Mouse (Mus musculus): ENCODE measurements at regions not wholly inside any gene's neighbourhood (a gene's known extent, or its start where the extent isn't known, plus 50 kb on each side); places are given as distances from the start of the nearest gene placed in this dataset.
"Not testable (repeated sequence)": the region's sequence is repeated elsewhere in the genome, so short reads cannot be mapped to it uniquely, and the experiment has no call there.

- no peak for DNase-seq (ENCODE audit: low spot score)
Observed at GRCm38 (mm10) chr9:82484341-82484740, 345.0 kb upstream of the Irak1bp1 start.

DNA sequence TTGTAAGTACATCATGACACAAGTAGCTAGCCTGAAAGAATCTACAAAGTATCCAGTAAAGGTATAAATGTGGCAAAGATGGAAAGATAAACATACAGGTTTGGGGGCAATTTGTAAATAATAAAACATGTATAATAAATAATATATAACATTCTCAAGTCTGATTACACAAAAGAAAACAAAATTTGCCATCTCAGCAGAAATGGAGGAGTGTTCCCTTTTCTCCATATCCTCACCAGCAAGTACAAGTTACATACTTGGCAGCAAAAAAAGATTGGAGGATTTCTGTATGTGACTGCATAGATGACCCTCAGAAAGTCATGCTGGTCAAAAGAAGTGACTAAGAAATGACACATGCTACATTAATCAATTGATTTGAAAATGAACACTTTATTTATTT is 335.9 kb upstream of the Irak1bp1 start:
- no peak for DNase-seq (ENCODE audit: low spot score)

GRCm38 (mm10) chr9:82510014-82510413 is 319.3 kb upstream of the Irak1bp1 start:
- no peak for DNase-seq (ENCODE audit: low spot score)

- no peak for DNase-seq (ENCODE audit: low spot score)
Observed at GRCm38 (mm10) chr9:82518993-82519392, 310.3 kb upstream of the Irak1bp1 start.

DNA sequence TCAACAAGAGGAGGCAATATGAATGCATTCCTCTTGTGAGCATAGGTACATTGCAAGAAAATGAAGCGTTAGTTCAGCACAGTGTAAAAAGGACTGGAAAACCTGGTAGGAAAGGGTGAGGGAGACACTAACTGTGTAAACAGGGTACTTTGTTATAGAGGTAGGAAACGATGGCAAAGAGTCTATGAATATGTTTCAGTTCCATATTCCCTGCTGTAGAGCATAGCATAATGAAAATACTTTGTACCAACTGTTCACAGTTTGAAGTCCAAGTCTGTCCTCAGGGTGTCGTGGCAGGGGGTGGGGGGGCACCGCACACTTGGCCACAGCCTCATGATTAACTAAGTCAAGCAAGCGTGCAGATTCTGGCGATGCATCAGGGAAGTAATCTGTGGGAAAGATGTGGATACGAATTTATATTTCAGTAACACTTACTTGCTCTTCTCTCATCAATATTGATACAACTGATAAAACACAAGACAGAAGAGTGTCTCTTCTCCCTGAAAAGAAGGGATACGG is 301.4 kb upstream of the Irak1bp1 start:
- no peak for DNase-seq (ENCODE audit: low spot score)

GRCm38 (mm10) chr9:82552726-82553125 is 276.6 kb upstream of the Irak1bp1 start:
- DNase-seq (ENCODE audit: low spot score) = no peak

- no peak for DNase-seq (ENCODE audit: low spot score)
Observed at GRCm38 (mm10) chr9:82553213-82553612, 276.1 kb upstream of the Irak1bp1 start.

DNA sequence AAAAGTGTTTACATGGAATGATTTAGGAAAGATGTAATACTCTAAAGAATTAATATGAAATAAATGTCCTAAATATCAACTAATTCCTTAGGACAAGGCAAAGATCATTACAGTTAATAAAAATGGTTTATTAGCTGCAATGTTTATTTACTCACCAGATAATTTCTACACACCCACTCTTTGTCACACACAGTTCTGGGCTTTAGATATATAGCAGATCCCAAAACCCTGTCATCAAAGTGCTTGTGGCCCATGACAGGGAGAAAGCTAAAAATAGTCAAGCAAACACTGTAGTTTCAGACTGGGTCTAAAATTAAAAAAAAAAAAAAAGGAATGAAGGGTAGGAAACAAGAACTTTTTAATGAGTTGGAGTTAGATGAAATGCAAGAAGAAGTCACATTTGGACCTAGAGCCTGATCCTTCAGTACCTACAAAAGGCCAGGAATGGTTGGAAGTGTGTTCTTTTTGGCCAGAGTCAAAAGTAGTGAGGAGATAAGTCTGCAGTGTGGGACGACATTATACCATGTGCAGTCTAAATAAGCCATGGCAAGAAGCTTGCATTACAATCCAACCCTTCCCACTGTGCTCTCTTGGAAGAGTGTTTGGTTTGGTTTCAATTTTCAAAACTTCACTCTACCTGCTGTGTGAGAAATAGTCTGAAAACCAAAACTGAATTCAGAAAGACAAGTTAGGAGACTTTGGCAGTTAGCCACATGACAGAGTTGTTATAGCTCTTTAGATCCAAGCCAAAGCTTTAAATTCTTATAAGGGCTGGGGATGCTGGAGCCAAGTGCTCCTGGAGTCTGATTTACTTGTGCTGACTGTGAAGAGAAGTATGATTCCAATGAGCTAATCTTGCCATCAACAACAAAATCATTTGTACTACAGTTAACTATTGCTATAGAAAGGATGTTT is 266.5 kb upstream of the Irak1bp1 start:
- DNase-seq (ENCODE audit: low spot score) = no peak

DNA sequence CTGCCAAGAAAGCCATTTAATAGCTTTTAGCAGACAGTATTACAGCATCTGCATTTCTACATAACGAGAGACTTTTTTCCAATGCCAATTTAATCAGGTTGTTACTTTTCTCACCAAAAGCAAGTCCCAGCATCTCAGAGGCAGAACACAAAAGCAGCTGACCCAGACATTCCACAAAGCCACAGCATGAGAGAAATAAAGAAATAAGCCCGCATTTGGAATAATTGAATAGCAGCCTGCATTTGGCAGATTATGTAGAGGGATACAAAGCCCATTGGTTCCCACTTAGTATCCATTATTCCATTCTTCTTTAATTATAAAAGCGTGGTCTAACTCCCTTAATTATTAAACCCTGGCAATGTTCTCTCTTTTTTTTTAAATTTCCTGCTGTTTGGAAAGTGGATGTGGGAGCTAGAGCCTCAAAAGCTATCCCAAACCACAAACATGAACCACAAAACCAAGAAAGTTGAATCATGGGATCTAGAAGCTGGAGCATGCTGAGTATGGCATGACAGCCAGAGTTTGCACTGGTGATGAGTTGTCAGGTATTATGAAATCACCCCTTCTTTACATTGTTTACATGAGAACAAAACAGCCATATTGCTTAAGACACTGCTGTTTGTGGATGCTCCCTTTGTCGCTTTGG is 247.8 kb upstream of the Irak1bp1 start:
- no peak for DNase-seq (ENCODE audit: low spot score)

- DNase-seq (ENCODE audit: low spot score) = no peak
Observed at GRCm38 (mm10) chr9:82609111-82609510, 220.2 kb upstream of the Irak1bp1 start.

GRCm38 (mm10) chr9:82609946-82610345 is 219.4 kb upstream of the Irak1bp1 start:
- no peak for DNase-seq (ENCODE audit: low spot score)

GRCm38 (mm10) chr9:82612526-82612925 is 216.8 kb upstream of the Irak1bp1 start:
- DNase-seq (ENCODE audit: low spot score) = no peak

GRCm38 (mm10) chr9:82632411-82632810 is 196.9 kb upstream of the Irak1bp1 start:
- no peak for DNase-seq (ENCODE audit: low spot score)

- no peak for DNase-seq (ENCODE audit: low spot score)
Observed at GRCm38 (mm10) chr9:82640277-82640676, 189.1 kb upstream of the Irak1bp1 start.

DNA sequence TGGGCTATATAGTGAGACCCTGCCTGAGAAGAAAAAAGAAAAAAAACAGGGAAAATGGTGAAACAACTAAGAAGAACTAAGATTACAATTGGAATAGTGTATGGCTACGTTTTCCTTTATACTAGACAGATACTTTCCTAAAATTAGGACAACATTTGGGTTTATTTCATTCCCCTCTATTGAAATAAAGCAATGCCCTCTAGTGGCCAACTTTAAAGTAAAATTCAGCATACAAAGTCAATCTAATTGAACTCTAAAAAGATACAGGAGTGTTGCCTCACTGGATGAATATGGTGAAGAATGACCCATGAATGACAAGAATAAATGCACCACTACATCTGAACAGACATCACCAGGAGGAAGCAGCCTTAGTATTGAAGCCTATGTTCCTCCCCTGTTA is 185.4 kb upstream of the Irak1bp1 start:
- DNase-seq (ENCODE audit: low spot score) = peak; percentile 2

- not testable (repeated sequence) for DNase-seq (ENCODE audit: low spot score)
Observed at GRCm38 (mm10) chr9:82655511-82655910, 173.8 kb upstream of the Irak1bp1 start.

GRCm38 (mm10) chr9:82682196-82682595 is 147.1 kb upstream of the Irak1bp1 start:
- DNase-seq (ENCODE audit: low spot score) = no peak

DNA sequence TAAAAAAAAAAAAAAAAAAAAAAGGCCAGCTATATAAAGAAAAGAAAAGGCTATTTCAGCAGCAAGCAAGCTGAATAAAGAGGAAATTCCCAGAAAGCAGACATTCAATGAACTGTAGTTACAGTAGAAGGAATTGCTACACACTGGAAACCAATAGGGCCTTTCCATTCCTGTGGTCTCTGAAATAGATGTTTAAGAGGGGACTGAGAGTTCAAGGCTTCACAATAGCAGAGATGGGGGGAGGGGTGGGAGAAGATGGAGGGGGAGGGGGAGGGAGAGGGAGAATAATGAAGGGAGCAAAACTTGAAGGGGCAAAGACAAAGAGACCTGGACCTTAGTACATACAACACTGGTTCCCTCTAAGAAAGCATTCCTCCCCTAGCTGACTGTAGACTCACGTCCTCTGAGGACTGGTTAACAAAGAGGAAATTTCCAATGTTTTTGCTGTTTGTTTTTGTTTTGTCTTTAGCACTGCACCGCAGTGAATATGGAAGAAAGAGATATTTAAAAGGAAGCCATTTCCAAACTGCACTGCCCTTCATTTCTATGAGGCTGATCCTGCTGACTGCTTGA is 119.8 kb upstream of the Irak1bp1 start:
- no peak for DNase-seq (ENCODE audit: low spot score)

DNA sequence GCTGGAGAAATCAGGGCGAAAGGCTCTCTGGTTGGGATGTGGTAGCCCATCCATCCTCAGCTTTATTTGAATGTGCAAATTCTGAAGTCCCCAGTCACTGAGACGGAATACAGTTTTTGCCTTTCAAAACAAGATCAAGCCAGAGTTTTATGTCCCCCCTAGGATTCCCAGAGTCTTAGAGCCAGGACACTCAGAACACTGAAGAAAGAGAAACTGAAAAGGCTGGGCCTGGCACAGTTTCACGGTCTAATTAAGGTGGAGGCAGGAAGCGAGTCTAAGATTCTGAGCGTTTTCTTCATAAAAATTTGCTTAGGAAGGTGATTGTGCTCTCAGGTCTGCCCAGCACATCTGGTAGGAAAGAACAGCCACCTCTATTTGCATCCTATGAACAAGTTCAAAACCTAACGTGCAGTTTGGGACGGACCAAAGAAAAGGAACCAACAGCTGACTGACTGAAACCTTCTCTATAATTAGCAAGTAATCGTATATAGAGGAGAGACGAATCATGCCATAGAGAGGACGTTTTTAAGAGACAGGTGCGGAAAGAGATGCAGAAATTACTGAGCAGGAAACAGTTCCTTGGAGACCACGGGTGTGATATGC is 119.2 kb upstream of the Irak1bp1 start:
- no peak for DNase-seq (ENCODE audit: low spot score)

GRCm38 (mm10) chr9:82710945-82711516 is 118.3 kb upstream of the Irak1bp1 start:
- no peak for DNase-seq (ENCODE audit: low spot score)

All from thymus, postnatal 0 days (tissue).